ENCODE assay signal across 17 mouse cellular contexts in the genomic region with DNA sequence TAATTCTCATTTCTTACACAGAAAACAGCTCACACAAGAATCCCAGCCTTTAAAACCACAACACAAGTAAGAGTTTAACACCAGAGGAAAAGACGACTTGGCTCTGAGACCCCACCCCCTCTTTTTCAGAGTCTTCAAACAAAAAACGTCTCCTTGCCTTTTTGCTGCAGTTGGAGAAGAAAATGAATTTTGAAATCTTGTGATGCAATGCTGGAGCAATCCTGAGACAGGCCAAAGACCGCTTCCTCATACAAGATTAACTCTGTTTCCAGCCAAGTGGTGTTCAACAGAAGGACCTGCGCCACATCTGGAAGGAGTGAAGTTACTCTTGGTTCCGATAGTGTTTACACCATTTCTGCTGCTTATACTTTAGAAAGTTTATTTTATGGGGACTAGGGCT.
A peak's percentile ranks its signal among the peaks of the same experiment; 100 is the strongest.
DNase-seq lines count a peak whose midpoint lies in the region; ATAC-seq and TF ChIP-seq lines count a peak whose summit lies in the region.
"Had no signal": no experiment of that assay in that cellular context is flagged by ENCODE, and none has a peak within 500 bp of the region (broad histone marks: within the 10 kb centered on the region; RNA-seq: fewer than 3 reads in every experiment).

No protein-coding gene starts in this region.

- H3K4me3 ChIP-seq in lung, postnatal 0 days (ENCODE audit: low read depth, low read length): no peak overlapping the region
- H3K4me3 ChIP-seq in lung, adult 2 months (replicated peaks; ENCODE audit: extremely low read depth, low read depth, low read length): no peak overlapping the region
- H3K4me3 ChIP-seq in kidney, embryonic 15.5 days (replicated peaks): no peak overlapping the region
- H3K4me3 ChIP-seq: embryonic facial prominence, embryonic 13.5 days; forebrain, embryonic 15.5 days; limb, embryonic 10.5 days; neural tube, embryonic 13.5 days had no signal

- no peak for TF ChIP-seq EP300 in lung, postnatal 0 days (IDR thresholded peaks at IDR 0.05)

- no peak overlapping the region for H3K27ac ChIP-seq in lung, postnatal 0 days (ENCODE audit: low read length)
- H3K27ac ChIP-seq in kidney, embryonic 15.5 days: no peak overlapping the region; the same call in 1 of the 2 replicates
- H3K27ac ChIP-seq: embryonic facial prominence, embryonic 13.5 days; forebrain, embryonic 15.5 days; limb, embryonic 10.5 days; neural tube, embryonic 13.5 days had no signal

- no peaks in the 10 kb centered on the region for H3K27me3 ChIP-seq in lung, postnatal 0 days (replicated peaks; ENCODE audit: insufficient read depth, low read length)
- no peaks in the 10 kb centered on the region for H3K27me3 ChIP-seq in kidney, embryonic 15.5 days
- H3K27me3 ChIP-seq: embryonic facial prominence, embryonic 13.5 days; forebrain, embryonic 15.5 days; neural tube, embryonic 13.5 days had no signal

- H3K9me3 ChIP-seq in lung, postnatal 0 days (ENCODE audit: low read length): no peaks in the 10 kb centered on the region
- H3K9me3 ChIP-seq in kidney, embryonic 15.5 days (replicated peaks): 0 out of 2 replicates have a peak, but pooled peaks cover 3% of the 10 kb centered on the region
- H3K9me3 ChIP-seq: embryonic facial prominence, embryonic 13.5 days; forebrain, embryonic 15.5 days; limb, embryonic 10.5 days; neural tube, embryonic 13.5 days had no signal

- H3K4me1 ChIP-seq in lung, postnatal 0 days (ENCODE audit: insufficient read depth, low read depth, low read length): no peaks in the 10 kb centered on the region
- 0 out of 2 replicates have a peak, but pooled peaks cover 2% of the 10 kb centered on the region for H3K4me1 ChIP-seq in lung, adult 2 months (ENCODE audit: control insufficient read depth, insufficient read depth, low read length)
- H3K4me1 ChIP-seq in kidney, embryonic 15.5 days: peaks cover 27% of the 10 kb centered on the region
- H3K4me1 ChIP-seq: limb, embryonic 10.5 days; neural tube, embryonic 13.5 days had no signal

- H3K4me2 ChIP-seq in lung, postnatal 0 days (replicated peaks; ENCODE audit: low read depth, low read length): no peak overlapping the region
- H3K4me2 ChIP-seq in kidney, embryonic 15.5 days: no peak overlapping the region
- H3K4me2 ChIP-seq: embryonic facial prominence, embryonic 13.5 days; forebrain, embryonic 15.5 days; neural tube, embryonic 13.5 days had no signal

- no peaks in the 10 kb centered on the region for H3K36me3 ChIP-seq in lung, postnatal 0 days (ENCODE audit: insufficient read depth, low read length)
- H3K36me3 ChIP-seq in kidney, embryonic 15.5 days: peaks cover 12% of the 10 kb centered on the region
- H3K36me3 ChIP-seq: embryonic facial prominence, embryonic 13.5 days; forebrain, embryonic 15.5 days; neural tube, embryonic 13.5 days had no signal

- TF ChIP-seq POLR2A in lung, adult 2 months (IDR thresholded peaks at IDR 0.05; ENCODE audit: borderline replicate concordance, extremely low read depth, low read depth, low read length): no peak

- no peak overlapping the region for H3K9ac ChIP-seq in lung, postnatal 0 days (replicated peaks; ENCODE audit: low read depth)
- H3K9ac ChIP-seq in kidney, embryonic 15.5 days: no peak overlapping the region
- H3K9ac ChIP-seq: embryonic facial prominence, embryonic 13.5 days; forebrain, embryonic 15.5 days; neural tube, embryonic 13.5 days had no signal

- no peak for TF ChIP-seq CTCF in lung, postnatal 0 days (IDR thresholded peaks at IDR 0.05)
- no peak for TF ChIP-seq CTCF in lung, adult 2 months (IDR thresholded peaks at IDR 0.05; ENCODE audit: insufficient read depth, low read length)

- 33% methylated on average over 5 of the region's 5 CpGs for WGBS in lung, postnatal 0 days
- 59% methylated on average over 5 of the region's 5 CpGs for whole genome bisulfite sequencing in lung, adult 2 months
- WGBS in kidney, embryonic 15.5 days: 79% methylated on average over 5 of the region's 5 CpGs

- intact Hi-C loops in left cerebral cortex, postnatal 10 days (cut with DNase I): no loop called here

- DNase-seq in gastrocnemius, adult 18-20 months (ENCODE audit: low spot score): peak; percentile 38
- no peak for DNase-seq in gastrocnemius, adult 8-10 months (ENCODE audit: low spot score in 2 of 2)
- DNase-seq in lung, postnatal 0 days (ENCODE audit: low spot score): peak; percentile 79
- no peak for DNase-seq in lung, adult 2 months
- DNase-seq in lung, postnatal 10 days: peak; percentile 21
- no peak for DNase-seq in left cerebral cortex, postnatal 10 days (ENCODE audit: extremely low spot score in 1 of 2, low spot score in 2 of 2)
- DNase-seq: B cell, adult 2 months; cerebellum, postnatal 14 days; gastrocnemius, postnatal 36 days; kidney, postnatal 14 days; midbrain, embryonic 14.5 days had no signal

- ATAC-seq in lung, postnatal 0 days: peak; percentile 32; the same call in 1 of the 2 replicates
- no peak; the same call in 1 of the 2 replicates for ATAC-seq in monocyte, adult 5-6 weeks (replicated peaks; ENCODE audit: insufficient number of reproducible peaks, low FRiP score, low TSS enrichment, poor library complexity, severe bottlenecking)
- no peak for ATAC-seq in kidney, embryonic 15.5 days (replicated peaks; ENCODE audit: low FRiP score)
- ATAC-seq: forebrain, embryonic 15.5 days had no signal

Comparison
In these comparisons a context has a peak if more than half of its experiments do, and no peak if none do; other contexts are left out.
1. DNase-seq: peak in gastrocnemius, adult 18-20 months (single experiment), lung, postnatal 0 days (single experiment) and lung, postnatal 10 days (single experiment); none in gastrocnemius, adult 8-10 months (0 of 2), lung, adult 2 months (single experiment) and left cerebral cortex, postnatal 10 days (0 of 2).